Mouse (Mus musculus): ENCODE measurements around the gene B3gat2. TPM values are rescaled to one million over a fixed set of nuclear protein-coding genes. Genes with fewer than 3 reads are reported as not detected.

The B3gat2 gene
- polyA plus RNA-seq, 1 experiment: not detected

- TF ChIP-seq POLR2A (IDR thresholded peaks at IDR 0.05; ENCODE audit: borderline replicate concordance, control insufficient read depth, low read depth, low read length) (no peak), CTCF (IDR thresholded peaks at IDR 0.05; ENCODE audit: control insufficient read depth, insufficient read depth, low read length) (no peak)
- Histone ChIP-seq H3K4me1 (ENCODE audit: control insufficient read depth, insufficient read depth, low read length) (no peaks in the 10 kb centered on the region), H3K4me3 (replicated peaks; ENCODE audit: control insufficient read depth, low read depth, low read length) (no peak overlapping the region), H3K27ac (ENCODE audit: control insufficient read depth, insufficient read depth, low read depth, low read length, poor library complexity) (no peak overlapping the region)
- WGBS: 56% methylated on average over 1 of the region's 1 CpGs
Observed at GRCm38 (mm10) chr1:23754340-23754739, 7.2 kb upstream of the B3gat2 start.

- Histone ChIP-seq H3K4me1 (ENCODE audit: control insufficient read depth, insufficient read depth, low read length) (no peaks in the 10 kb centered on the region), H3K4me3 (replicated peaks; ENCODE audit: control insufficient read depth, low read depth, low read length) (no peak overlapping the region), H3K27ac (ENCODE audit: control insufficient read depth, insufficient read depth, low read depth, low read length, poor library complexity) (no peak overlapping the region)
- 75% methylated on average over 1 of the region's 1 CpGs for WGBS
- TF ChIP-seq POLR2A (IDR thresholded peaks at IDR 0.05; ENCODE audit: borderline replicate concordance, control insufficient read depth, low read depth, low read length) (no peak), CTCF (IDR thresholded peaks at IDR 0.05; ENCODE audit: control insufficient read depth, insufficient read depth, low read length) (no peak)
Observed at GRCm38 (mm10) chr1:23754967-23755366, 6.6 kb upstream of the B3gat2 start.

DNA sequence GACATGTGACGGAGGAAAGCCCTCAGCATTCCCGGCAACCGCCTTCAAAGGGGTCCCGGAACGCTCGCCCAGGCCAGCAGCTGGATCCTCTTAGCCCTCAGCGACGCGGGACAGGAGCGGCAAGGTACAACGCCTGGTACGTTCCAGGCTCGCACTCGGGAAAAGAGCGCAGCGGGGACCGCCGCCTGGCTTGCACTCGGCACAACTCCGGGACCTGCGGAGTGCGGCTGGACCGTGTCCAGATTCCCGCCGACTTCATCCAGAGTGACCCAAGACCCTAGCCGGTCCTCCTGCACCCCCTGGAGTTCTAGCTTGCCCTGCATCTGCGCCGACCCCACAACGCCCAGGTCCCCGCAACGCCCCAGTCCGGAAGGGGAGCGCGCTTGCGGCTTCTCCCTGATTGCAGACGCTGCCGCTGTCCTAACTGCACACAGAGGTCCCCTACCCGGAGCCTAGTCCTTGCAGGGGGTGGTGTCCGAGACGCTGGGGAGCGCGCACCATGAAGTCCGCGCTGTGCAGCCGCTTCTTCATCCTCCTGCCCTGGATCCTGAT, 659 bp downstream of the B3gat2 start:
- Histone ChIP-seq H3K4me1 (ENCODE audit: control insufficient read depth, insufficient read depth, low read length) (no peaks in the 10 kb centered on the region; the same call in 1 of the 2 replicates), H3K27ac (ENCODE audit: control insufficient read depth, insufficient read depth, low read depth, low read length, poor library complexity) (no peak overlapping the region; the same call in 1 of the 2 replicates), H3K4me3 (replicated peaks; ENCODE audit: control insufficient read depth, low read depth, low read length) (no peak overlapping the region)
- 2% methylated on average over 45 of the region's 45 CpGs for WGBS
- TF ChIP-seq CTCF (IDR thresholded peaks at IDR 0.05; ENCODE audit: control insufficient read depth, insufficient read depth, low read length): no peak
- no peak for TF ChIP-seq POLR2A (IDR thresholded peaks at IDR 0.05; ENCODE audit: borderline replicate concordance, control insufficient read depth, low read depth, low read length)

GRCm38 (mm10) chr1:23762782-23763630, 1.5 kb downstream of the B3gat2 start:
- 3% methylated on average over 65 of the region's 65 CpGs for WGBS
- no peaks in the 10 kb centered on the region; the same call in 1 of the 2 replicates for H3K4me1 ChIP-seq (ENCODE audit: control insufficient read depth, insufficient read depth, low read length)
- no peak overlapping the region for H3K4me3 ChIP-seq (replicated peaks; ENCODE audit: control insufficient read depth, low read depth, low read length)
- H3K27ac ChIP-seq (ENCODE audit: control insufficient read depth, insufficient read depth, low read depth, low read length, poor library complexity): no peak overlapping the region
- TF ChIP-seq POLR2A (IDR thresholded peaks at IDR 0.05; ENCODE audit: borderline replicate concordance, control insufficient read depth, low read depth, low read length) (no peak), CTCF (IDR thresholded peaks at IDR 0.05; ENCODE audit: control insufficient read depth, insufficient read depth, low read length) (peak; percentile 92)

DNA sequence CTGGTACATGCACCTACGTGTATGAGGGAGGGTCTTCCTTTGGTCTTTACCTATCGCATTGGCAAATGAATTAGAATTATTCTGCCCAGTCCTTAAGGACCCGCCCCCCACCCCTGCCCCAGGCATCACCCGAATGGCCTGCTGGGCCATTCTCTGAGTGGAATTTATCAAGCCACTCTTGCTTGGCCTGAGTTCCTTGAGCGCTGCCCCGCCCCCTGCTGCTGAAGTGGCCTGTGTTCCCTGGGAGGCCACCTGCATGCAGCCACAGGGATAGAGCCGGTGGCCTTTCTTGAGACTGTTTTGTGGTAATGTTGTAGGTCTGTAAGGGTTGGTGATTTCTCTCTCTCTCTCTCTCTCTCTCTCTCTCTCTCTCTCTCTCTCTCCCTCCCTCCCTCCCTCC, 2.2 kb downstream of the B3gat2 start:
- no peak for TF ChIP-seq POLR2A (IDR thresholded peaks at IDR 0.05; ENCODE audit: borderline replicate concordance, control insufficient read depth, low read depth, low read length)
- TF ChIP-seq CTCF (IDR thresholded peaks at IDR 0.05; ENCODE audit: control insufficient read depth, insufficient read depth, low read length): no peak
- no peak overlapping the region for H3K4me3 ChIP-seq (replicated peaks; ENCODE audit: control insufficient read depth, low read depth, low read length)
- H3K4me1 ChIP-seq (ENCODE audit: control insufficient read depth, insufficient read depth, low read length): no peaks in the 10 kb centered on the region; the same call in 1 of the 2 replicates
- no peak overlapping the region for H3K27ac ChIP-seq (ENCODE audit: control insufficient read depth, insufficient read depth, low read depth, low read length, poor library complexity)
- WGBS: 9% methylated on average over 7 of the region's 7 CpGs

DNA sequence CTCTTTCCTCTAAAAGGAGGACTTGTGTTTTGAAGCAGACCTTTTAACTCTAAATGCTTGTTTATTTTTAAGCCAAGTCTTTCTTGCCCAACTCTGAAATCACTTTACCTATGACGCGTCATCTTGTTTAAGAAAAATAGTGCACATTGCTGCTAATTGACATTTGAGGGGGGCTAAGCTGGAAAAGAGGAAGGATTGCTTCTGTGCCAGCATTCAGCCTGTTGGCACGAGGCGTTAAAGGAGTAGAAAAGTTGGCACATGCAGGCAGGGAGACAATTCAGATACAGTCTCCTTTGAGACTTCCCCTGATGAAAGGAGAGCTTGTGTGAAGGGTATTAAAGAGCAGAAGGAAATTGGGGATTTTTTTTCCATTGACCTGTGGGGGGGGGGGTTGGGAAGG, 3.2 kb downstream of the B3gat2 start:
- no peaks in the 10 kb centered on the region; the same call in 1 of the 2 replicates for H3K4me1 ChIP-seq (ENCODE audit: control insufficient read depth, insufficient read depth, low read length)
- TF ChIP-seq POLR2A (IDR thresholded peaks at IDR 0.05; ENCODE audit: borderline replicate concordance, control insufficient read depth, low read depth, low read length) (no peak), CTCF (IDR thresholded peaks at IDR 0.05; ENCODE audit: control insufficient read depth, insufficient read depth, low read length) (no peak)
- WGBS: 39% methylated on average over 4 of the region's 4 CpGs
- no peak overlapping the region for H3K4me3 ChIP-seq (replicated peaks; ENCODE audit: control insufficient read depth, low read depth, low read length)
- H3K27ac ChIP-seq (ENCODE audit: control insufficient read depth, insufficient read depth, low read depth, low read length, poor library complexity): no peak overlapping the region

- TF ChIP-seq CTCF (IDR thresholded peaks at IDR 0.05; ENCODE audit: control insufficient read depth, insufficient read depth, low read length) (no peak), POLR2A (IDR thresholded peaks at IDR 0.05; ENCODE audit: borderline replicate concordance, control insufficient read depth, low read depth, low read length) (no peak)
- Histone ChIP-seq H3K27ac (ENCODE audit: control insufficient read depth, insufficient read depth, low read depth, low read length, poor library complexity) (no peak overlapping the region), H3K4me3 (replicated peaks; ENCODE audit: control insufficient read depth, low read depth, low read length) (no peak overlapping the region), H3K4me1 (ENCODE audit: control insufficient read depth, insufficient read depth, low read length) (no peaks in the 10 kb centered on the region)
- WGBS: 59% methylated on average over 3 of the region's 3 CpGs
Observed at GRCm38 (mm10) chr1:23773039-23773438, 11.5 kb downstream of the B3gat2 start.

DNA sequence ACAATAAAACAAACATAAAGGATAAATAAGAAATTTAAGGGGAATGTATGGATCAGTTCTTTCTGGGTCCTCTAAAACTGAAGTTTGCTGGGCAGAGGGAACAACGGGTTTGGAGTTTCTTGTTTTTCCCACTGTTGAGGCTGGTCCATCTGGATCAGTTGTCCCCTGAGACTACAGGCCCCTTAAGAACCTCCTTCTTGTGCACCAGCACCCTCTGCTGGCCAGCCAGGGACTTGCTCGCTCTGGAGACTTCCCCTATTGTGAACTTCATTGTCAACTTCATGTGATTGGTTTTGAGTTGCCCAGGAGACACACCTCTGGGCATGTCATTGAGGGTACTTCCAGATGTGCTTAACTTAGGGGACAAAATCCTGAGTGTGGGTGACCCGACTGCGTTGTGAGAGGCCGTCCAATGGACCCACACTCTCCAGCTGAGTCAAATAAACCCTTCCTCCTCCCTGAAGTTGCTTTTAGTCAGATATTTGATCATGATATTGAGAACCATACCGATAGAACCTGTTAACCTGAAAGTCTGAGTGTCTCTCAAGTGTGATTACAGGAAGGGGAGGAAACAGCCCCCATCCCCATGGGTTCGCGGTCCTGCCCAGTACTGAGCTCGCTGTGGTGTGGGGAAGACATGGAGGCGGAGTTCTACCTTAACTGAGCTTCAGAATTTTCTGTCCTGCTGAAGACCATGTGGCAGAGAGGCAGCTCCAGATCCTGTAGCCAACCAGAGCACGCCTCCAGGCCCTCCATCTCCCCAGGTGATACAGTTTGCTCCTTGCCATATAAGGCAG, 31.4 kb downstream of the B3gat2 start:
- H3K4me3 ChIP-seq (replicated peaks; ENCODE audit: control insufficient read depth, low read depth, low read length): no peak overlapping the region
- no peak overlapping the region for H3K27ac ChIP-seq (ENCODE audit: control insufficient read depth, insufficient read depth, low read depth, low read length, poor library complexity)
- no peaks in the 10 kb centered on the region for H3K4me1 ChIP-seq (ENCODE audit: control insufficient read depth, insufficient read depth, low read length)
- TF ChIP-seq CTCF (IDR thresholded peaks at IDR 0.05; ENCODE audit: control insufficient read depth, insufficient read depth, low read length): peak; percentile 83
- TF ChIP-seq POLR2A (IDR thresholded peaks at IDR 0.05; ENCODE audit: borderline replicate concordance, control insufficient read depth, low read depth, low read length): no peak
- WGBS: 39% methylated on average over 11 of the region's 11 CpGs

Data from bone marrow, adult 2 months (tissue).